Mouse (Mus musculus) common myeloid progenitor, adult 5-6 weeks (primary cell): Measurements from ENCODE around the gene Serpinb5. TPM values are rescaled to one million over a fixed set of nuclear protein-coding genes. Genes with fewer than 3 reads are reported as not detected.

Experiments
- total RNA-seq: library from RNA; stranded (forward); fragments of 200-1000, 187-1606 nt; gene quantifications from 2 replicates; pipeline ENCODE4 v1.2.3, GENCODE M21; 2017

The Serpinb5 gene
- total RNA-seq, 1 experiment from 2014 or later, result not detected

Other genes with a start within 250 kb of the Serpinb5 start
- gene Bcl2, start 146.9 kb upstream of the Serpinb5 start, total RNA-seq, result 59.3 and 66.0 TPM in 2 replicates
- gene Kdsr, start 101.4 kb upstream of the Serpinb5 start, total RNA-seq, result 42.7 and 47.9 TPM in 2 replicates
- 104 and 109 TPM in 2 replicates for gene Vps4b, start 64.4 kb upstream of the Serpinb5 start, total RNA-seq
- not detected in 2 replicates for gene Serpinb12, start 73.3 kb downstream of the Serpinb5 start, total RNA-seq
- gene Serpinb13, start 119.8 kb downstream of the Serpinb5 start, total RNA-seq, result not detected in 2 replicates
- gene Serpinb3a, start 191.1 kb downstream of the Serpinb5 start, total RNA-seq, result not detected in 2 replicates
- gene Serpinb3d, start 222.3 kb downstream of the Serpinb5 start, total RNA-seq, result not detected in 2 replicates